Mouse (Mus musculus) activated CD4-positive, CD25-positive, alpha-beta regulatory T cell, adult 9 weeks (primary cell): Measurements from ENCODE around the gene Prss53. TPM values are rescaled to one million over a fixed set of nuclear protein-coding genes. Genes with fewer than 3 reads are reported as not detected.

Experiments used
- polyA plus RNA-seq: library from polyadenylated mRNA; unstranded; fragments of 100-300 nt; shearing (Covaris generic); gene quantifications from one replicate; pipeline ENCODE4 v1.2.1, GENCODE M21; 2017

The Prss53 gene
- polyA plus RNA-seq, result 0.81 TPM

GRCm38 (mm10) chr7:127890798-127891197 lies at the start of gene Prss53:
Gene Prss53 (minus strand): TSS chr7:127890970.

GRCm38 (mm10) chr7:127929923-127930322 lies 39.2 kb upstream of the Prss53 start, which contains the start of gene Prss8:
Gene Prss8 (minus strand): TSS chr7:127930104.

GRCm38 (mm10) chr7:127912190-127912871 lies 21.6 kb upstream of the Prss53 start, which contains the start of gene Kat8:
Gene Kat8 (plus strand): TSS chr7:127912516.

DNA sequence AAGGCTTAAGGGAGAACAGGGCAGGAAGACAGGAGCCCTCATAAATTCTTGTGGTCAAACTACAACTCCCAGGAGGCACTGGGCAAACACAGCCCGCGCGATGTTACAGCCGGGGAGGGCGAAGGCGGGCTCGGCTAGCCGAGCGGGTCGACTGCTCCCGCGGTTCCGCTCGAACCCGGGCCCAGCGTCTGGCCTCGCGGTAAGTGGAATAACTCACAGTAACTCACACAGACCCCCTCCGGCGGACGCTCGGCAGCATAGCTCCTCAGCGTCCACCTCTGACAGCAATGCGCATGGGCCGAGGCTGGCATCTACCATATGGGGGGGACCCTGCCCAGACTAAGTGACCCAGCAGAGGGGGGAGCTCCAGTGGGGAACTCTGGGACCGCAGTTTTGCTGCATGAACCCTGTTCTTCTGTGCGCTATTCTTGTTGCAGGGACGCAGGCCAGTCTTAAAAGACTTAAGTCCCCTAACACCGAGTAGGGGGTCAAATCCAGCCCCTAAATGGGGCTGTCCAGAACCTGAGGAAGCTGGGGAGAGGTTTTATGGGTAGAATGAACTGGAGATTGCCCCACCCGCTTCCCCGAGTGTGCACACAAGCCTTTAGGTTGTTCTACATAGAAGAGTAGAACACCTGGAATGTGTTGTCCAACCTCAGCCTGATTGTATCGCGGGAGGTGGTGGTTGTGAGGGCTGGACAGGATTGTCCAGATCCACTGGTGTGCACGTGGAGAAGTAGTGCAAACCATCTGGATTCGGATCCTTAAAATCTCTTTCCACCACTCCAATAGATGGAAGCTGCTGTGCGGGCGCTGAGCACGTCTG lies 13.4 kb upstream of the Prss53 start, which contains the start of gene Bckdk:
Bckdk (plus strand) TSS at position 112 of the 826 bp plus-strand sequence.

GRCm38 (mm10) chr7:127895442-127895841 lies 4.7 kb upstream of the Prss53 start, which contains the start of the genes Gm21974 and Vkorc1:
Gene Gm21974 (minus strand): TSS chr7:127895454.
Gene Vkorc1 (minus strand): TSS chr7:127895617.

GRCm38 (mm10) chr7:127876467-127877348 lies 14.1 kb downstream of the Prss53 start, which contains the start of gene Zfp668:
Gene Zfp668 (minus strand): TSS chr7:127876828.

GRCm38 (mm10) chr7:127876041-127876466 lies 14.7 kb downstream of the Prss53 start, which contains the start of gene Zfp646:
Gene Zfp646 (plus strand): TSS chr7:127876221.

Other genes with a start within 250 kb of the Prss53 start
- 20.6 TPM for gene Bcl7c, start 182.0 kb downstream of the Prss53 start, polyA plus RNA-seq
- gene Ctf1, start 178.2 kb downstream of the Prss53 start, polyA plus RNA-seq, result not detected
- not detected for gene Ctf2, start 158.8 kb downstream of the Prss53 start, polyA plus RNA-seq
- 0.89 TPM for gene Fbxl19, start 146.4 kb downstream of the Prss53 start, polyA plus RNA-seq
- gene Orai3, start 121.2 kb downstream of the Prss53 start, polyA plus RNA-seq, result 32.8 TPM
- gene Setd1a, start 114.3 kb downstream of the Prss53 start, polyA plus RNA-seq, result 1.5 TPM
- not detected for gene Gm49388, start 105.4 kb downstream of the Prss53 start, polyA plus RNA-seq
- gene Hsd3b7, start 90.4 kb downstream of the Prss53 start, polyA plus RNA-seq, result 4.9 TPM
- 168 TPM for gene Stx4a, start 66.7 kb downstream of the Prss53 start, polyA plus RNA-seq
- gene Stx1b, start 66.4 kb downstream of the Prss53 start, polyA plus RNA-seq, result not detected
- 65.1 TPM for gene Zfp646, start 14.7 kb downstream of the Prss53 start, polyA plus RNA-seq
- 21.6 TPM for gene Zfp668, start 14.1 kb downstream of the Prss53 start, polyA plus RNA-seq
- not detected for gene Gm21974, start 4.5 kb upstream of the Prss53 start, polyA plus RNA-seq
- 54.2 TPM for gene Vkorc1, start 4.6 kb upstream of the Prss53 start, polyA plus RNA-seq
- 52.5 TPM for gene Bckdk, start 13.1 kb upstream of the Prss53 start, polyA plus RNA-seq
- 51.7 TPM for gene Kat8, start 21.5 kb upstream of the Prss53 start, polyA plus RNA-seq
- gene Prss8, start 39.1 kb upstream of the Prss53 start, polyA plus RNA-seq, result not detected
- 5.0 TPM for gene Prss36, start 55.8 kb upstream of the Prss53 start, polyA plus RNA-seq
- 135 TPM for gene Fus, start 76.5 kb upstream of the Prss53 start, polyA plus RNA-seq
- 339 TPM for gene Pycard, start 102.9 kb upstream of the Prss53 start, polyA plus RNA-seq
- gene Trim72, start 113.0 kb upstream of the Prss53 start, polyA plus RNA-seq, result not detected
- 1.3 TPM for gene Itgam, start 171.7 kb upstream of the Prss53 start, polyA plus RNA-seq
- not detected for gene Gm49368, start 171.7 kb upstream of the Prss53 start, polyA plus RNA-seq
- 0.87 TPM for gene Itgax, start 238.6 kb upstream of the Prss53 start, polyA plus RNA-seq